Mouse (Mus musculus): ENCODE data around the gene Rims4. TPM values are rescaled to one million over a fixed set of nuclear protein-coding genes. Genes with fewer than 3 reads are reported as not detected.

Rims4 gene
- polyA plus RNA-seq, 1 experiment = 9.0 TPM

- Histone ChIP-seq H3K4me1 (ENCODE audit: control insufficient read depth, insufficient read depth, insufficient read length, low read length) (no peaks in the 10 kb centered on the region), H3K27ac (replicated peaks; ENCODE audit: low read depth, low read length) (no peak overlapping the region), H3K4me3 (ENCODE audit: insufficient read depth, low read depth, low read length) (no peak overlapping the region)
Observed at GRCm38 (mm10) chr2:163923113-163923512, 4.6 kb upstream of the Rims4 start.

- Histone ChIP-seq H3K4me1 (ENCODE audit: control insufficient read depth, insufficient read depth, insufficient read length, low read length) (no peaks in the 10 kb centered on the region), H3K4me3 (ENCODE audit: insufficient read depth, low read depth, low read length) (no peak overlapping the region), H3K27ac (replicated peaks; ENCODE audit: low read depth, low read length) (no peak overlapping the region)
Observed at GRCm38 (mm10) chr2:163919581-163919980, 1.1 kb upstream of the Rims4 start.

GRCm38 (mm10) chr2:163916703-163917102 lies 1.8 kb downstream of the Rims4 start:
- H3K27ac ChIP-seq (replicated peaks; ENCODE audit: low read depth, low read length) = no peak overlapping the region
- no peak overlapping the region for H3K4me3 ChIP-seq (ENCODE audit: insufficient read depth, low read depth, low read length)
- no peaks in the 10 kb centered on the region for H3K4me1 ChIP-seq (ENCODE audit: control insufficient read depth, insufficient read depth, insufficient read length, low read length)

GRCm38 (mm10) chr2:163915294-163915791 lies 3.1 kb downstream of the Rims4 start:
- no peaks in the 10 kb centered on the region for H3K4me1 ChIP-seq (ENCODE audit: control insufficient read depth, insufficient read depth, insufficient read length, low read length)
- H3K27ac ChIP-seq (replicated peaks; ENCODE audit: low read depth, low read length) = no peak overlapping the region
- no peak overlapping the region for H3K4me3 ChIP-seq (ENCODE audit: insufficient read depth, low read depth, low read length)

DNA sequence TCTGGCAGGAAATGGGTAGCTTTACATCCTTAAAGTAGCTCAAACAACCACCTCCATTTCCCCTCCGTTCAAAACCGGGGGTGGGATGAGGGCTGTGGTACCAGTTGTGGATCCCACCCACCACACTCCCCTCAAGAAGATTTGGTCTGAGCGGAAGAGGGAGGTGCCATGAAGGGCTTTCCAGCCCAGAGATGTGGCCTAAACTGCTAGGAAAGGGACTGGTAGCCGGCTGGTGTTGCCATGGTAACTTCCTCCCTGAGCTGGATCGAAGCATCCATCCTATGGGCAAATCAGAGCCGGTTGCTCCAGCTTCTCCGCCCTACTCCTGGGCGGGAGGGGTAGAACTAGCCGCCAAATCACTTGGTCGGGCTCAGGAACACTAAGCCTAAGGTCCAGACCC lies 4.4 kb downstream of the Rims4 start:
- H3K27ac ChIP-seq (replicated peaks; ENCODE audit: low read depth, low read length) = no peak overlapping the region
- H3K4me1 ChIP-seq (ENCODE audit: control insufficient read depth, insufficient read depth, insufficient read length, low read length) = no peaks in the 10 kb centered on the region
- no peak overlapping the region for H3K4me3 ChIP-seq (ENCODE audit: insufficient read depth, low read depth, low read length)

DNA sequence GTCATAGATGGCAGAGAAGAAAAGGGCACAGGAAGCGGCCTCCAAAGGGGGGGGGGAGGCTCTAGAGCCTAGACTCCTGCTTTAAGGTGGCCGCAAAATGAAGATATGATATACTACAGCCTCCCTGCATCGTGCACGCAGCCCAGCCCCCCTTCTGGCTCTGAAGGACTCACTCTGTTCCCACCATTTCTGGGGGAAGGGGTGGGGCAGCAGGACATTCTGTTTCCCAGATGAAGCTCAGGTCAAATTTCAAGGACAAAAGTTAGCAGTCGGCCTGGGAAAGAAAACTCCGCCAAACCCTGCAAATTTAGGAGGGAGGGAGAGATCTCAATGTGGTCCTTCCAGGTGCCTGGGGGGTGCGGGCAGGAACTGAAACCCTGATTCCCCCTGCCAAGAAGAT lies 4.8 kb downstream of the Rims4 start:
- Histone ChIP-seq H3K27ac (replicated peaks; ENCODE audit: low read depth, low read length) (no peak overlapping the region), H3K4me3 (ENCODE audit: insufficient read depth, low read depth, low read length) (no peak overlapping the region), H3K4me1 (ENCODE audit: control insufficient read depth, insufficient read depth, insufficient read length, low read length) (no peaks in the 10 kb centered on the region)

GRCm38 (mm10) chr2:163911826-163912444 lies 6.5 kb downstream of the Rims4 start:
- Histone ChIP-seq H3K27ac (replicated peaks; ENCODE audit: low read depth, low read length) (no peak overlapping the region), H3K4me1 (ENCODE audit: control insufficient read depth, insufficient read depth, insufficient read length, low read length) (no peaks in the 10 kb centered on the region), H3K4me3 (ENCODE audit: insufficient read depth, low read depth, low read length) (no peak overlapping the region)

GRCm38 (mm10) chr2:163909604-163910003 lies 8.9 kb downstream of the Rims4 start:
- H3K27ac ChIP-seq (replicated peaks; ENCODE audit: low read depth, low read length) = no peak overlapping the region
- H3K4me3 ChIP-seq (ENCODE audit: insufficient read depth, low read depth, low read length) = no peak overlapping the region
- no peaks in the 10 kb centered on the region for H3K4me1 ChIP-seq (ENCODE audit: control insufficient read depth, insufficient read depth, insufficient read length, low read length)

- no peak overlapping the region for H3K27ac ChIP-seq (replicated peaks; ENCODE audit: low read depth, low read length)
- no peak overlapping the region for H3K4me3 ChIP-seq (ENCODE audit: insufficient read depth, low read depth, low read length)
- no peaks in the 10 kb centered on the region; the same call in 1 of the 2 replicates for H3K4me1 ChIP-seq (ENCODE audit: control insufficient read depth, insufficient read depth, insufficient read length, low read length)
Observed at GRCm38 (mm10) chr2:163907131-163907530, 11.4 kb downstream of the Rims4 start.

DNA sequence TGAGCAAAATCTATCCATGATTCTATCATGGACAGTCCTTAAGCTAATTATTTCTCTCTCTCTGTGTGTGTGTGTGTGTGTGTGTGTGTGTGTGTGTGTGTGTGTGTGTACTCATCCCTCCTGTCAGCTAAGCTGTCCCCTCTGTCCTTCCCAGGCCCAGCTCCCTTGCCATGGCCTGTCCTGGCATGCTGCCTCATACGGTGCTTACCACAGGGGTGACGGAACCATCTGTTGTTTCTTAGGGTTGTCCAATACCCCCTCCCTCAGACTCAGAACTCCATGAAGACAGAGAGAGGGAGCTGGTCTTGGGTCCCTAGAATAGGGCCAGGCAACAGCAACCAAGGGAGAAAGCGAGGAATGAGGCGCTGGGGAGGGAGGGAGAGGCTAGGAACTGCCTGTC lies 14.2 kb downstream of the Rims4 start:
- no peak overlapping the region for H3K27ac ChIP-seq (replicated peaks; ENCODE audit: low read depth, low read length)
- no peak overlapping the region for H3K4me3 ChIP-seq (ENCODE audit: insufficient read depth, low read depth, low read length)
- H3K4me1 ChIP-seq (ENCODE audit: control insufficient read depth, insufficient read depth, insufficient read length, low read length) = no peaks in the 10 kb centered on the region; the same call in 1 of the 2 replicates

DNA sequence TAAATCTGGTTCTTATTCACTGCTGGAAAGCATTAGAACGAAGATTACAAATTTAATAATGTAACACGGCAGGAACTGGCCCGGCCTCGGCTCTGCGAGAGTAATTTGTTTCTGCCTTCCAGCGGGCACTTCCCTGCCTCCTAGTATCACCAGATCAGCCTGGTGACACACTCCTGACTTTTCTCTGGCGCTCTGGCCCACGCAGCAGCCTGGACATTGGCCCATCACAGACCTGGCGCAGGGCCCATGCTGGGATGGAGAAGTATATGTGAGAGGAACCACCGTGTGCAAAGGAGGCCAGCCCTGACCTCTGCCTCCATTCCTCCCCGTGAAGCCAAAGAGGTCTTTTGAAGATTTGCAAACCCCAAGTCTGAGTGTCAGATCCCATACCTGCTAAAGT lies 15.0 kb downstream of the Rims4 start:
- Histone ChIP-seq H3K4me1 (ENCODE audit: control insufficient read depth, insufficient read depth, insufficient read length, low read length) (no peaks in the 10 kb centered on the region; the same call in 1 of the 2 replicates), H3K27ac (replicated peaks; ENCODE audit: low read depth, low read length) (no peak overlapping the region), H3K4me3 (ENCODE audit: insufficient read depth, low read depth, low read length) (no peak overlapping the region)

DNA sequence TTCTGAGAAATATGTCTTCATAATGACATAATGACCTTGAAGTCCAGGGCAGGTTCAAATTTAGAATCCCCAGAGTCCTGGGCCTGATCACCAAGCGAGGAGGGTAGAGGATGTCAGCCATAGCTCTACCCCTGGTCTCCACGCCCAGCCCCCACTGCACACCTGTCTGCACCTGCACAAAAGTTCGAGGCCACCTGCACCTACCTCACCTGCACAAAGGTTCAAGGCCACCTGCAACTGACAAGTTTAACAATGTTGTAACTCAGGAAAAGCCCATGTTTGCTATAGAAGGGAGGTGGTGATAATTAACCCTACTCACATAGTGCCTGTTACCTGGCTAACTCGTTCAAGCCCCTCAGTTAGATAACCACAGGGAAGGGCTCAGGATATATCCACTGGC lies 16.0 kb downstream of the Rims4 start:
- no peak overlapping the region for H3K4me3 ChIP-seq (ENCODE audit: insufficient read depth, low read depth, low read length)
- no peaks in the 10 kb centered on the region; the same call in 1 of the 2 replicates for H3K4me1 ChIP-seq (ENCODE audit: control insufficient read depth, insufficient read depth, insufficient read length, low read length)
- H3K27ac ChIP-seq (replicated peaks; ENCODE audit: low read depth, low read length) = no peak overlapping the region

DNA sequence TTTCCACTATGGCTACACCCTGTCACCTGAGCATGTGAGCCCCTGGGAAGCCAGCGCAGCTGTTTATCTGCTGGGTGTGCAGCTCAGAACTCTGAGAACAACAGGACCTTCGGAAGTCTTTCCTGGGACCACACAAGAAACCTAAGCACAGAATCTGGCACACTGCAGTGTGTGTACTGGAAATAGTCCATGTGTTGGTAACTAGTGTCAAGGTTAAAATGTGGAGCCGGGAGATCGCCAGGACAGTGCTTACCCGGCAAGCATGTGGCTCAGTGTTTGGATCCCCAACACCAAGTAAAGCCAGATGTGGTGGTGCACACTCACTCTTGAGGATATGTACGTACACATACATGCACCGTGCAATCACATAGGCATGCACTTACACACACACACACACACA lies 17.4 kb downstream of the Rims4 start:
- H3K4me3 ChIP-seq (ENCODE audit: insufficient read depth, low read depth, low read length) = no peak overlapping the region
- H3K4me1 ChIP-seq (ENCODE audit: control insufficient read depth, insufficient read depth, insufficient read length, low read length) = no peaks in the 10 kb centered on the region; the same call in 1 of the 2 replicates
- no peak overlapping the region for H3K27ac ChIP-seq (replicated peaks; ENCODE audit: low read depth, low read length)

DNA sequence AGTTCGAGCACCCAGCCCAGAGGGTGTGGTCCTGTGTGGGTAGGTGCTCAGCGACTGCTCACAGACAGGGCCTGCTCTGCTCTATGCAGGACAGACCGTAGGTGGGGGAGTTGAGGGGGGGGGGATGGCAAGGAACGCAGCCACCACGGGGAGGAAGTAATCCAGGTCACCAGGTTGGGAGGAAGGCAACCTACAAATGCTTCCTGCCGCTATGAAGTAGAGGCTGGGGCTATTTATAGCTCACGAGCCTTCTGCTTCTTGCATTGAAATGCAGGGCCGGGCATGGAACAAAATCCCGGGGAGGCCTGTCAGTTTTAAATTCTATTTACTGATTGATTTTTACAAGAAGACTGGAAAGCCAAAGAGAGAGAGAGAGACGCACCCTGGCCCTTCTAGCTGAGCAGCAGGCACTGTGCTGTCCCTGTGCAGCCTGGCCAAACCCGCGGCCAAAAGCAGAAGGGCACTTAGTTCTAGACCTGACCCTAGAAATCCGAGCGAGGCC lies 18.5 kb downstream of the Rims4 start:
- Histone ChIP-seq H3K27ac (replicated peaks; ENCODE audit: low read depth, low read length) (no peak overlapping the region), H3K4me1 (ENCODE audit: control insufficient read depth, insufficient read depth, insufficient read length, low read length) (no peaks in the 10 kb centered on the region; the same call in 1 of the 2 replicates)

GRCm38 (mm10) chr2:163897988-163898535 lies 20.4 kb downstream of the Rims4 start:
- no peaks in the 10 kb centered on the region; the same call in 1 of the 2 replicates for H3K4me1 ChIP-seq (ENCODE audit: control insufficient read depth, insufficient read depth, insufficient read length, low read length)
- H3K4me3 ChIP-seq (ENCODE audit: insufficient read depth, low read depth, low read length) = no peak overlapping the region
- no peak overlapping the region for H3K27ac ChIP-seq (replicated peaks; ENCODE audit: low read depth, low read length)

More for the DNA sequence above, 18.5 kb downstream of the Rims4 start:
- H3K4me3 ChIP-seq (ENCODE audit: insufficient read depth, low read depth, low read length) = no peak overlapping the region

- no peak overlapping the region for H3K4me3 ChIP-seq (ENCODE audit: insufficient read depth, low read depth, low read length)
- H3K27ac ChIP-seq (replicated peaks; ENCODE audit: low read depth, low read length) = no peak overlapping the region
- H3K4me1 ChIP-seq (ENCODE audit: control insufficient read depth, insufficient read depth, insufficient read length, low read length) = no peaks in the 10 kb centered on the region
Observed at GRCm38 (mm10) chr2:163897026-163897425, 21.5 kb downstream of the Rims4 start.
